Mouse (Mus musculus) limb, embryonic 12.5 days (tissue): Measurements from ENCODE around the gene Dlx6. TPM values are rescaled to one million over a fixed set of nuclear protein-coding genes. Genes with fewer than 3 reads are reported as not detected.
A peak's percentile ranks its signal among the peaks of the same experiment; 100 is the strongest.

Experiments
- ATAC-seq: fragments of 200-750 bp; cut with Nextera tagmentation; 2 replicates; pipeline ENCODE4 v1.8.0; 2017; ENCODE audit warnings: low read depth, moderate TSS enrichment; ENCODE audit not compliant: insufficient number of reproducible peaks, insufficient read depth, low FRiP score, low TSS enrichment
- H3K27ac ChIP-seq: fragments of 300-500 bp; sonication (generic); 2 replicates; pipeline ENCODE4 v1.5.1; 2016; ENCODE audit warnings: mild to moderate bottlenecking, moderate library complexity
- H3K27me3 ChIP-seq: fragments of 300-500 bp; sonication (generic); 2 replicates; pipeline ENCODE4 v1.6.1; 2016; ENCODE audit warnings: mild to moderate bottlenecking, moderate library complexity
- H3K36me3 ChIP-seq: fragments of 300-500 bp; sonication (generic); 2 replicates; pipeline ENCODE4 v1.6.1; 2016; ENCODE audit warnings: mild to moderate bottlenecking, moderate library complexity
- H3K4me1 ChIP-seq: fragments of 300-500 bp; sonication (generic); replicated peaks from 2 replicates; pipeline ENCODE4 v1.6.1; 2016
- H3K4me2 ChIP-seq: fragments of 300-500 bp; sonication (generic); 2 replicates; pipeline ENCODE4 v1.6.1; 2016; ENCODE audit warnings: mild to moderate bottlenecking, moderate library complexity
- H3K4me3 ChIP-seq: fragments of 300-500 bp; sonication (generic); replicated peaks from 2 replicates; pipeline ENCODE4 v1.5.1; 2016; ENCODE audit warnings: mild to moderate bottlenecking
- H3K9ac ChIP-seq: fragments of 300-500 bp; sonication (generic); replicated peaks from 2 replicates; pipeline ENCODE4 v1.6.1; 2016; ENCODE audit warnings: mild to moderate bottlenecking, moderate library complexity
- H3K9me3 ChIP-seq: fragments of 300-500 bp; sonication (generic); 2 replicates; pipeline ENCODE4 v1.6.1; 2016; ENCODE audit warnings: mild to moderate bottlenecking, moderate library complexity
- WGBS: fragments of 180-500 bp; shearing (Covaris S2); methylation state at CpG from one replicate; pipeline ENCODE4 v1.1.7; 2016; 5-methylcytosine and 5-hydroxymethylcytosine counted together
- polyA plus RNA-seq: library from polyadenylated mRNA; unstranded; fragments of >200 nt; fragmentation: Nextera tagmentation; extraction: Ambion mirVana; gene quantifications from 2 replicates; pipeline ENCODE4 v1.2.1, GENCODE M21; 2016

Dlx6 gene
- polyA plus RNA-seq, 1 experiment from 2014 or later, result 2.5 TPM

DNA sequence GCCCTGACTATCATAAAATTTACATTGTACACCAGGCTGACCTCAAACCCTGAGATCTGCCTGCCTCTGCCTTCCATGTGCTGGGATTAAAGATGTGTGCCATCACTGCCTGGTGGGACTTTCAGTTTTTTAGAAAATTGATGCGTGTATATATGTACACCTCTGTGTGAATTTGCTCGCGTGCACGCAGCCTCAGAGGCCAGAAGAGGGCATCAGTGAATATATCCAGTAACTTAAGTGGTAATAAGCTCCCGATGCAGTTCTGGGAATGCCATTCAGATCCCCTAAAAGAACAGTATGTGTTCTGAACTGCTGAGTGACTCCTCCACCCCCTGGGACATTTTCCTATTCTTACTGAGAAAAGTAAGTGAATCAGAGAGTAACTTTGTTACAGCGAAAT lies 26.9 kb downstream of the Dlx6 start:
- H3K27me3 ChIP-seq, result peaks cover 9% of the 10 kb centered on the region
- H3K27ac ChIP-seq, result no peak overlapping the region
- H3K4me3 ChIP-seq, result no peak overlapping the region
- H3K4me2 ChIP-seq, result no peak overlapping the region
- no peaks in the 10 kb centered on the region for H3K4me1 ChIP-seq
- no peaks in the 10 kb centered on the region for H3K9me3 ChIP-seq
- H3K36me3 ChIP-seq, result no peaks in the 10 kb centered on the region
- no peak overlapping the region for H3K9ac ChIP-seq
- ATAC-seq, result no peak
- WGBS, result 70% methylated on average over 6 of the region's 6 CpGs

DNA sequence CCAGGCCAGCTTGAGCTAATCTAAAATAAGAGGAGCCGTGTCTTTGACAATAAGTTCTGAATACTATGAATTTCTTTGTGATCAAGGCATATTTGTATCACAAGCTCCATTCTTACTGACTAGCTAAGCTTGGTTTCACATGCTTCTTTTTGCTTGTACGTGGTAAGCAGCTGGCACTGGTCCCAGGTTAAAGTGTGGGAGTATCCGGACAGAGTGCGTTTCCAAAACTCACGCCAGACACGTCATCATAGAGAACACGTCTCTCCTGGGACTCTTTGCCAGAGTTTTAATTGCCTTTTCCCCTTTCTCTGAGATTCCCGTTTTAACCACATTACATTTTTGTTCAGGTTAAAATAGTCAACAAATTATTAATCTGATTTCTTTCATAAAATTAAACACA lies 46.5 kb downstream of the Dlx6 start:
- Histone ChIP-seq H3K27ac (no peak overlapping the region), H3K4me1 (no peaks in the 10 kb centered on the region), H3K4me2 (no peak overlapping the region), H3K27me3 (no peaks in the 10 kb centered on the region), H3K4me3 (no peak overlapping the region), H3K9me3 (no peaks in the 10 kb centered on the region), H3K36me3 (no peaks in the 10 kb centered on the region), H3K9ac (no peak overlapping the region)
- no peak for ATAC-seq
- 67% methylated on average over 8 of the region's 8 CpGs for WGBS

DNA sequence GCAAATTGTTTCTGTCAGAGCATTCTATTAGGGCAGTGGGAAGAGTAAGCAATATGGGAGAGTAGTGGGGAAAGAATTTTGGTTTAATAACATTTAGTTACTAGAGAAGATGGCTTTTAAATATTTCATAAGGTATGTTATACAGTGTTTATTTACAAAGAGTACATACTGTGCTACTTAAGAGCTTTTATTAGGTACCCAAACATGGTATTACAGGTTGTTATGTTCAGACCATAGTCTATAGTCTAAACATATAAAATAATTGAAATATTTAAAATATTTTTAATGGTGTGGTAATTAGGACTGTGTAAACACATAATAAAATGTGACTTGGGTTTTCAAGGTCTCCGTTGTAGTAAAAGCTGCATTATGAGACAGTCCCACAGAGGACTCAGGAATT lies 51.2 kb downstream of the Dlx6 start:
- H3K27ac ChIP-seq, result no peak overlapping the region
- H3K27me3 ChIP-seq, result 0 out of 2 replicates have a peak, but pooled peaks cover 4% of the 10 kb centered on the region
- ATAC-seq, result peak; percentile 73
- no peak overlapping the region for H3K4me3 ChIP-seq
- H3K4me2 ChIP-seq, result no peak overlapping the region
- H3K36me3 ChIP-seq, result no peaks in the 10 kb centered on the region
- no peaks in the 10 kb centered on the region for H3K9me3 ChIP-seq
- 50% methylated on average over 1 of the region's 1 CpGs for WGBS
- no peaks in the 10 kb centered on the region for H3K4me1 ChIP-seq
- H3K9ac ChIP-seq, result no peak overlapping the region

DNA sequence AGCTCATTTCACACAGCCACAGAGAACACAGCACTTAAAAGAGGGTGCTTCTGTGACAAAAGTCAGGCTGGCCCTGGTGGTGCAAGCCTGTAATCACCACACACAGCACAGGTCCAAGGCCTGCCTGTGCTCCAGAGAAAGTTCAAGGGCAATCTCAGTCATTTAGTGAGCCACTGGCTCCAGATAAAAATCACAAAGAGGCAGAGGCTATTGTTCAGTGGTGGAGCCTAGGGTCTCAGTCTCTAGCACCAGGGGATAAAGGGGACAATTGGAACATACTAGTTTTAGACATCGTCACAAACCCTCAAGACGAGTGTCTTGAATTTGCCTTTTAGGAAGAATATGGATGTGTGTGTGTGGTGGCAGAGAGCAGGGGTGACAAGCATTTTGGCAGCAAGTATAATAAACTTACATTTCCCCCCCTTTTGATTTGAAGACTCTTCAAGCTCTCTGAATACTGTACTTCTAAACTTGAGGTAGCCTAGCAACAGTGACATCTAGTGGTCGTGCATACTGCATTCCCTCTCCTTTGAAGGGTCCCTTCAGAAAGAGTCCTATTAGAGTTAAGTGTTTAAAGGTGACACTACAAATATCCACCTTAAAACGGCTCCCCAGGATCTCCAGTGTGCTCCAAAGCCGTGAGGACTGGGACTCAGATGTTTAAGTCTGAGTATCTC lies 51.9 kb downstream of the Dlx6 start:
- H3K27ac ChIP-seq, result peak overlapping the region; percentile 25; the same call in 1 of the 2 replicates
- ATAC-seq, result peak; percentile 52
- WGBS, result 38% methylated on average over 5 of the region's 5 CpGs

DNA sequence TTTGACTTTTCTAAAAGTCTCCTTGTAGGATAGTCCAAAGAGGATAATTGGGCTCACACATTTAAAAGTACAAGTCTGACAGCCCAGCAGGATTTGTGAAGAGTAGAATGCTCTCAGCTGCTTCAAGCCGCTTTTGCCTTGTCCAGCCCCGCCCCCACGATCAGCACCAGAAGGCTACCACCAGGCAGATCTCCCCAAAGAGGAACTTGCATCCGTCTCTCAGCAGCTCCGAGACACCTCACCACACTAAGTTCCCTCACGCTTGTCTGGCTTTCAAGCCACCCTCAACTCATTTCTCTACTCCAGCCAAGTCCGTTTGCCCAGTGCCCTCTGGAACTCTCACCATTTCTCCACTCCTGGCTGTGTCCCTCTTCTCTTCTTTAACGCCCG lies 52.4 kb downstream of the Dlx6 start:
- WGBS, result 59% methylated on average over 9 of the region's 9 CpGs

More for the DNA sequence above, 51.9 kb downstream of the Dlx6 start:
- H3K9me3 ChIP-seq, result no peaks in the 10 kb centered on the region
- H3K4me1 ChIP-seq, result no peaks in the 10 kb centered on the region
- H3K9ac ChIP-seq, result no peak overlapping the region
- no peak overlapping the region for H3K4me2 ChIP-seq
- H3K36me3 ChIP-seq, result no peaks in the 10 kb centered on the region
- 0 out of 2 replicates have a peak, but pooled peaks cover 4% of the 10 kb centered on the region for H3K27me3 ChIP-seq
- H3K4me3 ChIP-seq, result no peak overlapping the region

DNA sequence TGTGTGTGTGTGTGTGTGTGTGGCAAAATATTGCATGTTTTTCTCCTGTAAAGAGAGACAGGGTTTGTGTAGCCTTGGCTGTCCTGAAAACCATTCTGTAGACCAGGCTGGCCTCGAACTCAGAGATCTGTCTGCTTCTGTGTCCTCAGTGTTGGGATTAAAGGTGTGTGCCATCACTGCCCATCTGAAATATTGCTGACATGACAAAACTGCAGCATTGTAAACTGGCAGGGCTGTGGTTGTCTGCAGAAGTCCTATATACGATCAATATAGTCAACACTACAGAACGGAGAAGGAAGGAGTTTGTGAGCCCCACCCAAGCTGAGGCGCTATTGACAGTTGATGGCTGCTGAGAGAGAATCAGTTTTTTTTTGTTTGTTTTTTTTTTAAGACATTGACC lies 54.2 kb downstream of the Dlx6 start:
- H3K27me3 ChIP-seq, result 0 out of 2 replicates have a peak, but pooled peaks cover 4% of the 10 kb centered on the region
- ATAC-seq, result no peak
- H3K9ac ChIP-seq, result no peak overlapping the region
- H3K4me2 ChIP-seq, result no peak overlapping the region
- no peak overlapping the region for H3K27ac ChIP-seq
- H3K9me3 ChIP-seq, result no peaks in the 10 kb centered on the region
- H3K4me3 ChIP-seq, result no peak overlapping the region
- 93% methylated on average over 4 of the region's 4 CpGs for WGBS
- no peaks in the 10 kb centered on the region for H3K36me3 ChIP-seq
- H3K4me1 ChIP-seq, result no peaks in the 10 kb centered on the region

More for the DNA sequence above, 52.4 kb downstream of the Dlx6 start:
- Histone ChIP-seq H3K9ac (no peak overlapping the region), H3K4me3 (no peak overlapping the region), H3K4me2 (no peak overlapping the region), H3K36me3 (no peaks in the 10 kb centered on the region), H3K27ac (no peak overlapping the region), H3K27me3 (0 out of 2 replicates have a peak, but pooled peaks cover 4% of the 10 kb centered on the region), H3K9me3 (no peaks in the 10 kb centered on the region), H3K4me1 (no peaks in the 10 kb centered on the region)
- no peak for ATAC-seq

Other genes starting within 250 kb of the Dlx6 start
- gene Dlx5, start 18.8 kb downstream of the Dlx6 start, polyA plus RNA-seq, result 33.9 and 42.5 TPM in 2 replicates
- gene Sdhaf3, start 92.7 kb downstream of the Dlx6 start, polyA plus RNA-seq, result 7.3 and 8.1 TPM in 2 replicates